Mouse (Mus musculus) forebrain, embryonic 15.5 days (tissue): ENCODE results near the gene A730009L09Rik. TPM values are rescaled to one million over a fixed set of nuclear protein-coding genes. Genes with fewer than 3 reads are reported as not detected.

Source experiments
- ATAC-seq: fragments of 200-750 bp; cut with Nextera tagmentation; replicated peaks from 2 replicates; pipeline ENCODE4 v1.8.0; 2017; ENCODE audit warnings: mild to moderate bottlenecking, moderate TSS enrichment, moderate library complexity
- H3K27ac ChIP-seq: fragments of 300-500 bp; sonication (generic); replicated peaks from 2 replicates; pipeline ENCODE4 v1.5.1; 2015; ENCODE audit warnings: mild to moderate bottlenecking, inconsistent platforms
- H3K27me3 ChIP-seq: fragments of 300-500 bp; sonication (generic); 2 replicates; pipeline ENCODE4 v1.6.1; 2015; ENCODE audit warnings: inconsistent platforms
- H3K36me3 ChIP-seq: fragments of 300-500 bp; sonication (generic); 2 replicates; pipeline ENCODE4 v1.6.1; 2015; ENCODE audit warnings: mild to moderate bottlenecking, inconsistent platforms
- H3K4me1 ChIP-seq: fragments of 300-500 bp; sonication (generic); 2 replicates; pipeline ENCODE4 v1.6.1; 2015; ENCODE audit warnings: inconsistent platforms
- H3K4me2 ChIP-seq: fragments of 300-500 bp; sonication (generic); replicated peaks from 2 replicates; pipeline ENCODE4 v1.6.1; 2015; ENCODE audit warnings: mild to moderate bottlenecking, inconsistent platforms
- H3K4me3 ChIP-seq: fragments of 300-500 bp; sonication (generic); 2 replicates; pipeline ENCODE4 v1.5.1; 2015; ENCODE audit warnings: mild to moderate bottlenecking, inconsistent platforms
- H3K9ac ChIP-seq: fragments of 300-500 bp; sonication (generic); replicated peaks from 2 replicates; pipeline ENCODE4 v1.6.1; 2015; ENCODE audit warnings: mild to moderate bottlenecking, inconsistent platforms
- H3K9me3 ChIP-seq: fragments of 300-500 bp; sonication (generic); 2 replicates; pipeline ENCODE4 v1.6.1; 2016; ENCODE audit warnings: inconsistent platforms
- WGBS: fragments of 180-500 bp; shearing (Covaris S2); methylation state at CpG from one replicate; pipeline ENCODE4 v1.1.7; 2015; ENCODE audit warnings: mixed read lengths; 5-methylcytosine and 5-hydroxymethylcytosine counted together
- polyA plus RNA-seq: library from polyadenylated mRNA; unstranded; fragments of >200 nt; fragmentation: Nextera tagmentation; extraction: Ambion mirVana; gene quantifications from 2 replicates; pipeline ENCODE4 v1.2.1, GENCODE M21; 2015

Gene A730009L09Rik
- polyA plus RNA-seq = 0.55 TPM in 1 of 2 replicates, not detected in the other

GRCm38 (mm10) chr16:84514821-84515220 lies at the start of gene A730009L09Rik:
TSS of gene A730009L09Rik (plus strand) at chr16:84515121.
- Histone ChIP-seq H3K36me3 (no peaks in the 10 kb centered on the region), H3K9ac (no peak within 1 kb of the TSS), H3K4me2 (no peak within 1 kb of the TSS), H3K27ac (no peak within 1 kb of the TSS), H3K27me3 (no peaks in the 10 kb centered on the region), H3K4me1 (no peaks in the 10 kb centered on the region), H3K4me3 (no peak within 1 kb of the TSS), H3K9me3 (no peaks in the 10 kb centered on the region)
- ATAC-seq = no peak
- whole genome bisulfite sequencing = 11% methylated on average over 8 of the region's 8 CpGs

GRCm38 (mm10) chr16:84465581-84466165 lies 49.2 kb upstream of the A730009L09Rik start:
- no peaks in the 10 kb centered on the region for H3K9me3 ChIP-seq
- no peaks in the 10 kb centered on the region for H3K27me3 ChIP-seq
- H3K4me2 ChIP-seq = no peak overlapping the region
- no peak overlapping the region for H3K9ac ChIP-seq
- H3K36me3 ChIP-seq = no peaks in the 10 kb centered on the region
- ATAC-seq = no peak
- 36% methylated on average over 6 of the region's 6 CpGs for WGBS
- no peak overlapping the region for H3K27ac ChIP-seq
- H3K4me3 ChIP-seq = no peak overlapping the region
- no peaks in the 10 kb centered on the region for H3K4me1 ChIP-seq

- Histone ChIP-seq H3K9me3 (no peaks in the 10 kb centered on the region), H3K4me1 (no peaks in the 10 kb centered on the region), H3K4me3 (no peak overlapping the region), H3K27ac (no peak overlapping the region), H3K4me2 (no peak overlapping the region), H3K27me3 (no peaks in the 10 kb centered on the region), H3K9ac (no peak overlapping the region), H3K36me3 (no peaks in the 10 kb centered on the region)
- ATAC-seq = no peak
- WGBS = 8% methylated on average over 1 of the region's 1 CpGs
Observed at GRCm38 (mm10) chr16:84468898-84469297, 46.0 kb upstream of the A730009L09Rik start.

GRCm38 (mm10) chr16:84469994-84470393 lies 44.9 kb upstream of the A730009L09Rik start:
- H3K9ac ChIP-seq = no peak overlapping the region
- no peak for ATAC-seq
- no peaks in the 10 kb centered on the region for H3K36me3 ChIP-seq
- H3K27ac ChIP-seq = no peak overlapping the region
- H3K4me3 ChIP-seq = no peak overlapping the region
- no peaks in the 10 kb centered on the region for H3K9me3 ChIP-seq
- no peak overlapping the region for H3K4me2 ChIP-seq
- WGBS = 86% methylated on average over 1 of the region's 1 CpGs
- no peaks in the 10 kb centered on the region for H3K27me3 ChIP-seq
- no peaks in the 10 kb centered on the region for H3K4me1 ChIP-seq

GRCm38 (mm10) chr16:84473406-84473805 lies 41.5 kb upstream of the A730009L09Rik start:
- Histone ChIP-seq H3K9me3 (no peaks in the 10 kb centered on the region), H3K9ac (no peak overlapping the region), H3K4me2 (no peak overlapping the region), H3K36me3 (no peaks in the 10 kb centered on the region), H3K4me1 (no peaks in the 10 kb centered on the region), H3K27ac (no peak overlapping the region), H3K27me3 (no peaks in the 10 kb centered on the region), H3K4me3 (no peak overlapping the region)
- ATAC-seq = no peak
- 53% methylated on average over 6 of the region's 6 CpGs for WGBS

GRCm38 (mm10) chr16:84474712-84475111 lies 40.2 kb upstream of the A730009L09Rik start:
- no peak overlapping the region for H3K9ac ChIP-seq
- no peaks in the 10 kb centered on the region for H3K9me3 ChIP-seq
- H3K4me2 ChIP-seq = no peak overlapping the region
- no peaks in the 10 kb centered on the region for H3K36me3 ChIP-seq
- WGBS = 63% methylated on average over 4 of the region's 4 CpGs
- H3K27ac ChIP-seq = no peak overlapping the region
- no peak for ATAC-seq
- H3K4me3 ChIP-seq = no peak overlapping the region
- H3K27me3 ChIP-seq = no peaks in the 10 kb centered on the region
- H3K4me1 ChIP-seq = no peaks in the 10 kb centered on the region

- 80% methylated on average over 5 of the region's 5 CpGs for WGBS
- Histone ChIP-seq H3K9ac (no peak overlapping the region), H3K9me3 (no peaks in the 10 kb centered on the region), H3K36me3 (no peaks in the 10 kb centered on the region), H3K4me1 (no peaks in the 10 kb centered on the region), H3K4me3 (no peak overlapping the region), H3K4me2 (no peak overlapping the region), H3K27ac (no peak overlapping the region), H3K27me3 (no peaks in the 10 kb centered on the region)
- ATAC-seq = no peak
Observed at GRCm38 (mm10) chr16:84476948-84477347, 38.0 kb upstream of the A730009L09Rik start.

GRCm38 (mm10) chr16:84477528-84477927 lies 37.4 kb upstream of the A730009L09Rik start:
- Histone ChIP-seq H3K4me2 (no peak overlapping the region), H3K27me3 (no peaks in the 10 kb centered on the region)

GRCm38 (mm10) chr16:84477952-84478351 lies 37.0 kb upstream of the A730009L09Rik start:
- Histone ChIP-seq H3K9me3 (no peaks in the 10 kb centered on the region), H3K27ac (no peak overlapping the region), H3K27me3 (no peaks in the 10 kb centered on the region), H3K36me3 (no peaks in the 10 kb centered on the region), H3K4me3 (no peak overlapping the region), H3K4me2 (no peak overlapping the region), H3K4me1 (no peaks in the 10 kb centered on the region), H3K9ac (no peak overlapping the region)
- WGBS = 84% methylated on average over 6 of the region's 6 CpGs
- ATAC-seq = no peak

More at GRCm38 (mm10) chr16:84477528-84477927, 37.4 kb upstream of the A730009L09Rik start:
- WGBS = 88% methylated on average over 1 of the region's 1 CpGs
- Histone ChIP-seq H3K36me3 (no peaks in the 10 kb centered on the region), H3K27ac (no peak overlapping the region), H3K9ac (no peak overlapping the region), H3K4me1 (no peaks in the 10 kb centered on the region), H3K4me3 (no peak overlapping the region), H3K9me3 (no peaks in the 10 kb centered on the region)
- ATAC-seq = no peak

GRCm38 (mm10) chr16:84485931-84486330 lies 29.0 kb upstream of the A730009L09Rik start:
- Histone ChIP-seq H3K27me3 (no peaks in the 10 kb centered on the region), H3K36me3 (no peaks in the 10 kb centered on the region), H3K4me1 (no peaks in the 10 kb centered on the region), H3K9ac (no peak overlapping the region), H3K4me2 (no peak overlapping the region), H3K27ac (no peak overlapping the region), H3K4me3 (no peak overlapping the region), H3K9me3 (no peaks in the 10 kb centered on the region)
- peak; percentile 69 for ATAC-seq
- WGBS = 32% methylated on average over 11 of the region's 11 CpGs

GRCm38 (mm10) chr16:84494818-84495217 lies 20.1 kb upstream of the A730009L09Rik start:
- H3K27ac ChIP-seq = no peak overlapping the region
- 60% methylated on average over 3 of the region's 3 CpGs for WGBS
- no peak overlapping the region for H3K4me3 ChIP-seq
- no peaks in the 10 kb centered on the region for H3K36me3 ChIP-seq
- H3K9ac ChIP-seq = no peak overlapping the region
- no peaks in the 10 kb centered on the region for H3K9me3 ChIP-seq
- H3K4me2 ChIP-seq = peak overlapping the region; percentile 9; the same call in 1 of the 2 replicates
- H3K4me1 ChIP-seq = 0 out of 2 replicates have a peak, but pooled peaks cover 4% of the 10 kb centered on the region
- no peak for ATAC-seq
- H3K27me3 ChIP-seq = no peaks in the 10 kb centered on the region

- 0 out of 2 replicates have a peak, but pooled peaks cover 4% of the 10 kb centered on the region for H3K4me1 ChIP-seq
- no peaks in the 10 kb centered on the region for H3K27me3 ChIP-seq
- 0 out of 2 replicates have a peak, but pooled peaks have one; percentile 43 for ATAC-seq
- no peaks in the 10 kb centered on the region for H3K9me3 ChIP-seq
- H3K36me3 ChIP-seq = no peaks in the 10 kb centered on the region
- H3K4me3 ChIP-seq = no peak overlapping the region
- peak overlapping the region; percentile 9; the same call in 1 of the 2 replicates for H3K4me2 ChIP-seq
- no peak overlapping the region for H3K27ac ChIP-seq
- H3K9ac ChIP-seq = no peak overlapping the region
- 36% methylated on average over 2 of the region's 2 CpGs for WGBS
Observed at GRCm38 (mm10) chr16:84495438-84495837, 19.5 kb upstream of the A730009L09Rik start.

GRCm38 (mm10) chr16:84507681-84508080 lies 7.2 kb upstream of the A730009L09Rik start:
- H3K9ac ChIP-seq = no peak overlapping the region
- ATAC-seq = no peak
- no peaks in the 10 kb centered on the region for H3K36me3 ChIP-seq
- 33% methylated on average over 4 of the region's 4 CpGs for WGBS
- H3K27ac ChIP-seq = no peak overlapping the region
- H3K4me2 ChIP-seq = no peak overlapping the region
- H3K4me3 ChIP-seq = no peak overlapping the region
- H3K4me1 ChIP-seq = peaks cover 4% of the 10 kb centered on the region; the same call in 1 of the 2 replicates
- H3K27me3 ChIP-seq = no peaks in the 10 kb centered on the region
- H3K9me3 ChIP-seq = no peaks in the 10 kb centered on the region
